Mouse (Mus musculus) ovary, adult 2 months (tissue): ENCODE results near the gene Gm9046. TPM values are rescaled to one million over a fixed set of nuclear protein-coding genes. Genes with fewer than 3 reads are reported as not detected.

Experiments used
- polyA plus RNA-seq: library from polyadenylated mRNA; depleted of rRNA; stranded (reverse); fragments of >200 nt; gene quantifications from 2 replicates; pipeline ENCODE4 v1.2.3, GENCODE M21; 2012; rRNA removed

The Gm9046 gene
- polyA plus RNA-seq = not detected in 2 replicates

DNA sequence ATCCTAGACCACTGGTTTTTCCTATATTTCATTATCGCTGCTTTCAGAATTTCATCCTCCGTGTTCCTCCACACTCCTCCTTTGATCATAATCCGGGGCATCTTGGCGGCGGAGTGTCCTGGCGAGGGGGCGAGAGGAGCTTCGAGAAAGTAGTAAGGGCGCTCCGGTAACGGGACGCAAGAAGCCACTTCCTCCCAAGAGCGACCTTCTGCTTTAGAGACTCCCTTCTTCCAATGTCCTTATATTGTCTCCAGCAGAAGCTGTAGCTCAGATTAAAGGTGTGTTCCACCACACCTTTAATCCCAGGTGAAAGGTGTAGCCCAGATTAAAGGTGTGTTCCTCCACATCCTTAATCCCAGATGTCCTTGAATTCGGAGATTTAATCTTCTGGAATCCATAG is at the start of gene Gm9046:
Gm9046 (minus strand) TSS at position 101 of the 400 bp plus-strand sequence.

DNA sequence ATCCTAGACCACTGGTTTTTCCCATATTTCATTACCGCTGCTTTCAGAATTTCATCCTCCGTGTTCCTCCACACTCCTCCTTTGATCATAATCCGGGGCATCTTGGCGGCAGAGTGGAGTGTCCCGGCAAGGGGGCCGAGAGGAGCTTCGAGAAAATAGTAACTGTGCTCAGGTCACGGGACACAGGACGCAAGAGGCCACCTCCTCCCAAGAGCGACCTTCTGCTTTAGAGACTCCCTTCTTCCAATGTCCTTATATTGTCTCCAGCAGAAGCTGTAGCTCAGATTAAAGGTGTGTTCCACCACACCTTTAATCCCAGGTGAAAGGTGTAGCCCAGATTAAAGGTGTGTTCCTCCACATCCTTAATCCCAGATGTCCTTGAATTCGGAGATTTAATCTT is 10.9 kb upstream of the Gm9046 start, which contains the start of gene Gm9049:
Gm9049 (minus strand) TSS at position 101 of the 400 bp plus-strand sequence.

DNA sequence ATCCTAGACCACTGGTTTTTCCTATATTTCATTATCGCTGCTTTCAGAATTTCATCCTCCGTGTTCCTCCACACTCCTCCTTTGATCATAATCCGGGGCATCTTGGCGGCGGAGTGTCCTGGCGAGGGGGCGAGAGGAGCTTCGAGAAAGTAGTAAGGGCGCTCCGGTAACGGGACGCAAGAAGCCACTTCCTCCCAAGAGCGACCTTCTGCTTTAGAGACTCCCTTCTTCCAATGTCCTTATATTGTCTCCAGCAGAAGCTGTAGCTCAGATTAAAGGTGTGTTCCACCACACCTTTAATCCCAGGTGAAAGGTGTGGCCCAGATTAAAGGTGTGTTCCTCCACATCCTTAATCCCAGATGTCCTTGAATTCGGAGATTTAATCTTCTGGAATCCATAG is 5.5 kb upstream of the Gm9046 start, which contains the start of gene Gm9048:
Gm9048 (minus strand) TSS at position 101 of the 400 bp plus-strand sequence.

DNA sequence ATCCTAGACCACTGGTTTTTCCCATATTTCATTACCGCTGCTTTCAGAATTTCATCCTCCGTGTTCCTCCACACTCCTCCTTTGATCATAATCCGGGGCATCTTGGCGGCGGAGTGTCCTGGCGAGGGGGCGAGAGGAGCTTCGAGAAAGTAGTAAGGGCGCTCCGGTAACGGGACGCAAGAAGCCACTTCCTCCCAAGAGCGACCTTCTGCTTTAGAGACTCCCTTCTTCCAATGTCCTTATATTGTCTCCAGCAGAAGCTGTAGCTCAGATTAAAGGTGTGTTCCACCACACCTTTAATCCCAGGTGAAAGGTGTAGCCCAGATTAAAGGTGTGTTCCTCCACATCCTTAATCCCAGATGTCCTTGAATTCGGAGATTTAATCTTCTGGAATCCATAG is 5.3 kb downstream of the Gm9046 start, which contains the start of gene Gm9045:
Gm9045 (minus strand) TSS at position 101 of the 400 bp plus-strand sequence.

DNA sequence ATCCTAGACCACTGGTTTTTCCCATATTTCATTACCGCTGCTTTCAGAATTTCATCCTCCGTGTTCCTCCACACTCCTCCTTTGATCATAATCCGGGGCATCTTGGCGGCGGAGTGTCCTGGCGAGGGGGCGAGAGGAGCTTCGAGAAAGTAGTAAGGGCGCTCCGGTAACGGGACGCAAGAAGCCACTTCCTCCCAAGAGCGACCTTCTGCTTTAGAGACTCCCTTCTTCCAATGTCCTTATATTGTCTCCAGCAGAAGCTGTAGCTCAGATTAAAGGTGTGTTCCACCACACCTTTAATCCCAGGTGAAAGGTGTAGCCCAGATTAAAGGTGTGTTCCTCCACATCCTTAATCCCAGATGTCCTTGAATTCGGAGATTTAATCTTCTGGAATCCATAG is 10.7 kb downstream of the Gm9046 start, which contains the start of gene Gm9044:
Gm9044 (minus strand) TSS at position 101 of the 400 bp plus-strand sequence.

DNA sequence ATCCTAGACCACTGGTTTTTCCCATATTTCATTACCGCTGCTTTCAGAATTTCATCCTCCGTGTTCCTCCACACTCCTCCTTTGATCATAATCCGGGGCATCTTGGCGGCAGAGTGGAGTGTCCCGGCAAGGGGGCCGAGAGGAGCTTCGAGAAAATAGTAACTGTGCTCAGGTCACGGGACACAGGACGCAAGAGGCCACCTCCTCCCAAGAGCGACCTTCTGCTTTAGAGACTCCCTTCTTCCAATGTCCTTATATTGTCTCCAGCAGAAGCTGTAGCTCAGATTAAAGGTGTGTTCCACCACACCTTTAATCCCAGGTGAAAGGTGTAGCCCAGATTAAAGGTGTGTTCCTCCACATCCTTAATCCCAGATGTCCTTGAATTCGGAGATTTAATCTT is 16.2 kb downstream of the Gm9046 start, which contains the start of gene Gm9040:
Gm9040 (minus strand) TSS at position 101 of the 400 bp plus-strand sequence.

DNA sequence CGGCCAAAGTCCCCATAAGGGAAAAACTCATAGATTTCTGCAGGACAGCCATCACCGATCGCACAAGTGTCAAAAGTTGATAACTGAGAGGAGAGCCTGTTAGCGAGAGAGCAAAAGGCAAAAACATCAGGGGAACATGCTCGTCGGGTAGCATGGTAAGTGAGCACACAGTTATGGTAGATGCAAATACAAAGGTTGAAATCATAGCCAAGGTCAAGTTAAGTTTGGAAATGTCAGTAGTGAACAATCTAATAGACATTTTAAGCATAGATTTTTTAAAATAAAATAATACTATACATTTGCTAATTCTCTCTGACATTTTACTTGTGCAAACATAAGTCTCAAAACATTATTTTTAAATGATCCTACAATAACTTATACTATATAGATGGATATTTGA is 48.1 kb downstream of the Gm9046 start, which contains the start of gene Iltifb:
Iltifb (minus strand) TSS at position 101 of the 400 bp plus-strand sequence.

Other genes with a start within 250 kb of the Gm9046 start
- 4.8 and 6.4 TPM in 2 replicates for gene Mdm1, start 201.4 kb downstream of the Gm9046 start, polyA plus RNA-seq
- not detected in 2 replicates for gene Il22, start 138.3 kb downstream of the Gm9046 start, polyA plus RNA-seq
- 0.06 TPM in 1 of 2 replicates, not detected in the other for gene Gm32717, start 102.5 kb downstream of the Gm9046 start, polyA plus RNA-seq
- 0.06 TPM in 1 of 2 replicates, not detected in the other for gene Gm32802, start 84.6 kb downstream of the Gm9046 start, polyA plus RNA-seq
- gene Iltifb, start 48.2 kb downstream of the Gm9046 start, polyA plus RNA-seq = not detected in 2 replicates
- not detected in 2 replicates for gene Gm9040, start 16.3 kb downstream of the Gm9046 start, polyA plus RNA-seq
- not detected in 2 replicates for gene Gm9044, start 10.8 kb downstream of the Gm9046 start, polyA plus RNA-seq
- not detected in 2 replicates for gene Gm9045, start 5.4 kb downstream of the Gm9046 start, polyA plus RNA-seq
- not detected in 2 replicates for gene Gm9048, start 5.4 kb upstream of the Gm9046 start, polyA plus RNA-seq
- gene Gm9049, start 10.8 kb upstream of the Gm9046 start, polyA plus RNA-seq = not detected in 2 replicates
- not detected in 2 replicates for gene Ifng, start 97.8 kb upstream of the Gm9046 start, polyA plus RNA-seq